Mouse (Mus musculus): ENCODE measurements around the gene Mvb12b. TPM values are rescaled to one million over a fixed set of nuclear protein-coding genes. Genes with fewer than 3 reads are reported as not detected.

Gene Mvb12b
- polyA plus RNA-seq, 2 experiments, result 6.9 to 8.3 TPM

GRCm38 (mm10) chr2:33878437-33878836, 9.3 kb downstream of the Mvb12b start:
- Histone ChIP-seq H3K4me2 (ENCODE audit: low read depth) (no peak overlapping the region), H3K36me3 (replicated peaks; ENCODE audit: control insufficient read depth, insufficient read depth, low read depth) (no peaks in the 10 kb centered on the region), H3K4me3 (ENCODE audit: insufficient read depth in 1 of 2, low read depth in 2 of 2, low read length in 2 of 2) (no peak overlapping the region), H3K27me3 (ENCODE audit: control insufficient read depth, insufficient read depth, low read length) (no peaks in the 10 kb centered on the region), H3K9ac (replicated peaks) (no peak overlapping the region), H3K4me1 (replicated peaks; ENCODE audit: control insufficient read depth in 2 of 2, insufficient read depth in 2 of 2, low read length in 1 of 2) (peaks cover 0 to 3% of the 10 kb centered on the region in 2 experiments; a peak in 1 of 4 replicates), H3K27ac (no peak overlapping the region), H3K9me3 (ENCODE audit: control insufficient read depth, low read length) (no peaks in the 10 kb centered on the region)
- TF ChIP-seq EP300 (IDR thresholded peaks at IDR 0.05; ENCODE audit: low read depth) (no peak), CTCF (IDR thresholded peaks at IDR 0.05; ENCODE audit: low read depth) (no peak)
- DNase-seq (ENCODE audit: low read depth in 3 of 3, low spot score in 3 of 3) (no peak), ATAC-seq (ENCODE audit: insufficient read depth) (no peak)
- 30% methylated on average over 11 of the region's 11 CpGs for WGBS (ENCODE audit: insufficient replicate concordance)

DNA sequence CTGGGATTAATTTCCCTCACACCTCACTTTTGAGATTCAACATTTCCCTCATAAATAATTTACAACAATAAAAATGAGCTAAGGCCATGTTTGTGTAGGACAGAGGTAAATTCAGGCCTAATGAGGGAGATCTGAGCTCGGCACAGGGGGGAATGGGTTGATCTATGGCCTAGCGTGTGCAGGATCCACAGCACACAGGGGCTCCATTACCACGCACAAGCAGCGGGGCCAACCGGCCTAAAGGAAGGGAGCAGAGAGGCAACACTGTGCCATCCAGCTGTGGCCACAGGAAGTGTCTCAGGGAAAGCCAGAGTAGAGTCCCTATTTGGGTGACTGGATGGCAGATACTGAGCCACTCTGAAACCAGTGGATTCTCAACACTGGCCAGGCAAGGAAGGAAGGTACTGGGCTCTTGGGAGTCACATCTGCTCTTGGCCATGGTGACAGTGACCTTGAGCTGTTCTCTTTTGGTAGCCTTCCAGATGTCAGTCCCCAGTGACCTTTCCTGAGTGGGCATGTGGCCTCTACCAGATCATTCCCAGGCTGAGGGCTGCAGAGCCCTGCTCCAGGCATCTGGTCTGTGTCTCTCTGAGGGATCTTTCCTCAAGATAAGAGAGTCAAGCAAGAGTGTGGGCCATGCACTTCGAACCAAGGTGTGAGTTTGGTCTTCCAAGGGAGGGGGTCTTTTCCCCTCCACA, 9.9 kb downstream of the Mvb12b start:
- DNase-seq (ENCODE audit: low read depth in 3 of 3, low spot score in 3 of 3) (no peak), ATAC-seq (ENCODE audit: insufficient read depth) (no peak)
- Histone ChIP-seq H3K9ac (replicated peaks) (no peak overlapping the region), H3K4me3 (ENCODE audit: insufficient read depth in 1 of 2, low read depth in 2 of 2, low read length in 2 of 2) (no peak overlapping the region), H3K4me2 (ENCODE audit: low read depth) (no peak overlapping the region), H3K36me3 (replicated peaks; ENCODE audit: control insufficient read depth, insufficient read depth, low read depth) (peaks cover 2% of the 10 kb centered on the region; the same call in 1 of the 2 replicates), H3K9me3 (ENCODE audit: control insufficient read depth, low read length) (no peaks in the 10 kb centered on the region), H3K4me1 (replicated peaks; ENCODE audit: control insufficient read depth in 2 of 2, insufficient read depth in 2 of 2, low read length in 1 of 2) (peaks cover 0 to 3% of the 10 kb centered on the region in 2 experiments; a peak in 1 of 4 replicates), H3K27ac (no peak overlapping the region), H3K27me3 (ENCODE audit: control insufficient read depth, insufficient read depth, low read length) (no peaks in the 10 kb centered on the region)
- 73% methylated on average over 6 of the region's 6 CpGs for WGBS (ENCODE audit: insufficient replicate concordance)
- TF ChIP-seq CTCF (IDR thresholded peaks at IDR 0.05; ENCODE audit: low read depth) (no peak), EP300 (IDR thresholded peaks at IDR 0.05; ENCODE audit: low read depth) (no peak)

DNA sequence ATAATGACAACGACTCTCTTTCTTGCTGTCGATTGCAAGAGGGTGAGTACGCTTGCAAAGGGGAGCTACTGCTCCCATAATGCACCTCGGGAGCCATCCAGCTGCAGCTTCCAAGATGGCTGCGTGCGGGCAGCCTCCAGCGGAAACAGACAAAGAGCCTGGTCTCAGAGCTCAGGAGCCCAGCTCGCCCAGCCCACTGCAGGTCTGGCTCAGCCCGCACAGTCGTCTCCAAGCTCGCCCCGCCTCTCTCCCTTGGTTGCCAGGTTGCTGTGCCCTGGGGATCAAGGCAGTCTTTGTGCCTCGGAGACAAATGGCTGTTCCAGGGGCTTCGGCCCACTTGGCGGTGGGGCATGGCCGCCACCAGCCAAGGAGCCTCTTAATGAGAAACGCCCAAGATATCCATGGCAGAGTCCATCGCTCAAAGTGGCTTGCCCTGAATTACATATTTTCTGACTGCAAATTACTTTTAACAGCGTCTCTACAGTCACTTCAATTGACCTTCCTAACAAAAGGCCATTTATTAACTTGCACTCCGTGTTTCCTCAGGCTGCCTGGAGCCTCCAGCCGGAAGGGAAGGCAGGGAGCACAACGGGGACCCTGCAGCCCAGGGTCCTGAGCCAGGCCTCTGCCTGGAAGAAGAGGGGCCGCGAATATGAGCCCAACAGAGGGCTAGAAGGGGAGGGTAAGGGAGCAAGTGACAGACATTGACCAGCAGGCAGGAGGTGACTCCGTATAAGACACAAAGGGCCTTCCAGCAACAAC, 11.0 kb downstream of the Mvb12b start:
- no peak for DNase-seq (ENCODE audit: low read depth in 3 of 3, low spot score in 3 of 3)
- 70% methylated on average over 25 of the region's 25 CpGs for WGBS (ENCODE audit: insufficient replicate concordance)
- TF ChIP-seq CTCF (IDR thresholded peaks at IDR 0.05; ENCODE audit: low read depth), result no peak
- no peak for TF ChIP-seq EP300 (IDR thresholded peaks at IDR 0.05; ENCODE audit: low read depth)
- no peak overlapping the region for H3K4me2 ChIP-seq (ENCODE audit: low read depth)
- no peak overlapping the region for H3K9ac ChIP-seq (replicated peaks)
- no peak overlapping the region for H3K4me3 ChIP-seq (ENCODE audit: insufficient read depth in 1 of 2, low read depth in 2 of 2, low read length in 2 of 2)
- peaks cover 2% of the 10 kb centered on the region; the same call in 1 of the 2 replicates for H3K36me3 ChIP-seq (replicated peaks; ENCODE audit: control insufficient read depth, insufficient read depth, low read depth)
- no peaks in the 10 kb centered on the region for H3K27me3 ChIP-seq (ENCODE audit: control insufficient read depth, insufficient read depth, low read length)
- H3K27ac ChIP-seq, result no peak overlapping the region
- H3K4me1 ChIP-seq (replicated peaks; ENCODE audit: control insufficient read depth in 2 of 2, insufficient read depth in 2 of 2, low read length in 1 of 2), result peaks cover 0 to 3% of the 10 kb centered on the region in 2 experiments; a peak in 1 of 4 replicates
- no peaks in the 10 kb centered on the region for H3K9me3 ChIP-seq (ENCODE audit: control insufficient read depth, low read length)
- no peak for ATAC-seq (ENCODE audit: insufficient read depth)

GRCm38 (mm10) chr2:33875594-33875993, 12.2 kb downstream of the Mvb12b start:
- Histone ChIP-seq H3K9me3 (ENCODE audit: control insufficient read depth, low read length) (no peaks in the 10 kb centered on the region), H3K4me2 (ENCODE audit: low read depth) (no peak overlapping the region), H3K27ac (no peak overlapping the region), H3K27me3 (ENCODE audit: control insufficient read depth, insufficient read depth, low read length) (no peaks in the 10 kb centered on the region), H3K36me3 (replicated peaks; ENCODE audit: control insufficient read depth, insufficient read depth, low read depth) (peaks cover 2% of the 10 kb centered on the region; the same call in 1 of the 2 replicates), H3K4me1 (replicated peaks; ENCODE audit: control insufficient read depth in 2 of 2, insufficient read depth in 2 of 2, low read length in 1 of 2) (peaks cover 0 to 8% of the 10 kb centered on the region in 2 experiments; a peak in 3 of 4 replicates), H3K4me3 (ENCODE audit: insufficient read depth in 1 of 2, low read depth in 2 of 2, low read length in 2 of 2) (no peak overlapping the region), H3K9ac (replicated peaks) (no peak overlapping the region)
- ATAC-seq (ENCODE audit: insufficient read depth), result no peak
- TF ChIP-seq EP300 (IDR thresholded peaks at IDR 0.05; ENCODE audit: low read depth), result no peak
- no peak for TF ChIP-seq CTCF (IDR thresholded peaks at IDR 0.05; ENCODE audit: low read depth)
- DNase-seq (ENCODE audit: low read depth in 3 of 3, low spot score in 3 of 3), result no peak
- WGBS (ENCODE audit: insufficient replicate concordance), result 76% methylated on average over 12 of the region's 12 CpGs
